Mouse (Mus musculus) fibroblast of lung, adult 2 months (primary cell): ENCODE data around the gene Srsf9.
"Not testable (repeated sequence)": the region's sequence is repeated elsewhere in the genome, so short reads cannot be mapped to it uniquely, and the experiment has no call there.

Experiments used
- DNase-seq: peaks from one replicate; pipeline ENCODE4 v3.0.0-alpha.2; 2011; ENCODE audit warnings: low read depth

Gene Srsf9

GRCm38 (mm10) chr5:115373441-115374203 lies 46.6 kb downstream of the Srsf9 start:
- DNase-seq = no peak

- DNase-seq = no peak
Measured at GRCm38 (mm10) chr5:115374204-115374820, 47.3 kb downstream of the Srsf9 start.

GRCm38 (mm10) chr5:115375436-115375835 lies 48.5 kb downstream of the Srsf9 start:
- no peak for DNase-seq

GRCm38 (mm10) chr5:115378882-115379281 lies 51.9 kb downstream of the Srsf9 start:
- DNase-seq = not testable (repeated sequence)
